10 mouse cellular contexts compared by ENCODE assay signal in the genomic region with DNA sequence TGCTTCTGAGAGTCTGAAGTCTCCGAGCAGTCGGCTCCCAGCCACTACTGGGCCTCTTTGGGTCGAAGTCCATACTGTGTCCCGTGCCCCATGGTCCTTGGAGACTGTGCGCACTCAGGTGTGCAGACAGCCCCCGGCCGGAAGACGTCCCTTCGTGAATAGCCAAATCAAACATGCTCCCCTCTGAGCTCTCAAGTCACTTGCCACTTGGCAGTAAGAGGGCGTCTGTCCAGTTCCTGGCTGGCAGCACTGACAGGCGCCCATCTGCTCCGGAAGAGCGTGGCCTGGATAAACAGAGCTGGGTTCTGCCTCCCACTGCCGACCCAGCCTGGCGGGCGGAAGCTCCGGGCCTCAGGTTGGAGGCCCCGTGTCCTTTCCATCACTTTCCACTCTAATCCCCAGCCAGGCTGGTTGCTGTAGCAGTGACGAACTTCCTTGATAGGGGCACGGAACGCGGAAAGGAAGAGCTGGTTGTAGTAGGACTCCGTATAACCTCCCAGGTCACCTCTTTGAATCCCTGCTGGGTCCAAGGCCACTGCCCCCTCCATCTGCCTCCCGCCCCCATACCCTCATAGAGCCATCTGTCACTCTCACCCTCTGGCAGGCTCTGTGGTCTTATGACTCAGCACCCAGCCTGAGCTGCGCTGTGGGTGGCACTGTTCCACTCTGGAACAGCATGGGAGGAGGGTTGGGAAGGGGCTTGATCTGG. TPM values are rescaled to one million over a fixed set of nuclear protein-coding genes. Genes with fewer than 3 reads are reported as not detected.
A peak's percentile ranks its signal among the peaks of the same experiment; 100 is the strongest.
DNase-seq lines count a peak whose midpoint lies in the region; ATAC-seq and TF ChIP-seq lines count a peak whose summit lies in the region.
"Had no signal": no experiment of that assay in that cellular context is flagged by ENCODE, and none has a peak within 500 bp of the region (broad histone marks: within the 10 kb centered on the region; RNA-seq: fewer than 3 reads in every experiment).

No protein-coding gene starts in this region.

- intact Hi-C loops in left cerebral cortex, postnatal 4 days (cut with DNase I), result no loop called here

- no peak overlapping the region for H3K4me2 ChIP-seq in hindbrain, embryonic 12.5 days (replicated peaks)
- no peak overlapping the region; the same call in none of the 2 replicates for H3K4me2 ChIP-seq in stomach, embryonic 15.5 days

- WGBS in hindbrain, embryonic 10.5 days, result 70% methylated on average over 25 of the region's 25 CpGs
- 69% methylated on average over 25 of the region's 25 CpGs for WGBS in hindbrain, embryonic 12.5 days
- 49% methylated on average over 25 of the region's 25 CpGs for WGBS in kidney, adult 2 months
- 62% methylated on average over 25 of the region's 25 CpGs for WGBS in stomach, embryonic 15.5 days

- H3K27me3 ChIP-seq in hindbrain, embryonic 10.5 days (ENCODE audit: insufficient read depth, poor library complexity, severe bottlenecking), result no peaks in the 10 kb centered on the region
- no peaks in the 10 kb centered on the region for H3K27me3 ChIP-seq in hindbrain, embryonic 12.5 days
- no peaks in the 10 kb centered on the region for H3K27me3 ChIP-seq in kidney, adult 2 months (replicated peaks; ENCODE audit: control insufficient read depth, insufficient read depth, low read length)
- H3K27me3 ChIP-seq in stomach, embryonic 15.5 days (replicated peaks), result no peaks in the 10 kb centered on the region

- DNase-seq in hindbrain, embryonic 10.5 days (ENCODE audit: low spot score), result peak; percentile 30
- peak; percentile 59 for DNase-seq in adrenal gland, postnatal 25 days
- peak; percentile 92 for DNase-seq in kidney, adult 2 months
- peak; percentile 88 for DNase-seq in left cerebral cortex, postnatal 4 days
- no peak for DNase-seq in embryo, embryonic 11 days

- no peaks in the 10 kb centered on the region for H3K9me3 ChIP-seq in hindbrain, embryonic 10.5 days
- no peaks in the 10 kb centered on the region for H3K9me3 ChIP-seq in hindbrain, embryonic 12.5 days (replicated peaks)
- no peaks in the 10 kb centered on the region for H3K9me3 ChIP-seq in stomach, embryonic 15.5 days
- H3K9me3 ChIP-seq: G1E had no signal

- no peak overlapping the region for H3K9ac ChIP-seq in hindbrain, embryonic 12.5 days
- H3K9ac ChIP-seq in stomach, embryonic 15.5 days, result no peak overlapping the region

- no peak for TF ChIP-seq POLR2A in kidney, adult 2 months (IDR thresholded peaks at IDR 0.05; ENCODE audit: low read depth, low read length)

- H3K36me3 ChIP-seq in hindbrain, embryonic 10.5 days, result no peaks in the 10 kb centered on the region
- H3K36me3 ChIP-seq in hindbrain, embryonic 12.5 days, result no peaks in the 10 kb centered on the region
- no peaks in the 10 kb centered on the region for H3K36me3 ChIP-seq in kidney, adult 2 months (ENCODE audit: control insufficient read depth, insufficient read depth, low read length)
- no peaks in the 10 kb centered on the region for H3K36me3 ChIP-seq in stomach, embryonic 15.5 days
- H3K36me3 ChIP-seq: G1E had no signal

- peak overlapping the region; percentile 51 for H3K27ac ChIP-seq in hindbrain, embryonic 10.5 days
- H3K27ac ChIP-seq in hindbrain, embryonic 12.5 days, result no peak overlapping the region
- no peak overlapping the region for H3K27ac ChIP-seq in kidney, adult 2 months (ENCODE audit: insufficient read depth, low read depth, low read length)
- peak overlapping the region; percentile 23; the same call in 1 of the 2 replicates for H3K27ac ChIP-seq in stomach, embryonic 15.5 days

- ATAC-seq in hindbrain, embryonic 12.5 days (ENCODE audit: low FRiP score), result no peak
- peak; percentile 65 for ATAC-seq in granulocyte monocyte progenitor cell, adult 5-6 weeks (replicated peaks; ENCODE audit: poor library complexity, severe bottlenecking)
- ATAC-seq in stomach, embryonic 15.5 days (ENCODE audit: insufficient read depth, low FRiP score, low read depth), result peak; percentile 71; the same call in 1 of the 2 replicates

- no peak for TF ChIP-seq CTCF in kidney, adult 2 months (conservative IDR thresholded peaks at IDR 0.05; ENCODE audit: insufficient read depth, insufficient read length, low read depth, low read length)

- H3K4me3 ChIP-seq in hindbrain, embryonic 10.5 days, result no peak overlapping the region
- no peak overlapping the region for H3K4me3 ChIP-seq in hindbrain, embryonic 12.5 days
- H3K4me3 ChIP-seq in kidney, adult 2 months (ENCODE audit: insufficient read depth, low read depth, low read length), result no peak overlapping the region
- no peak overlapping the region for H3K4me3 ChIP-seq in stomach, embryonic 15.5 days (replicated peaks)
- H3K4me3 ChIP-seq: erythroblast, embryonic 14.5 days had no signal

- peaks cover 27% of the 10 kb centered on the region for H3K4me1 ChIP-seq in hindbrain, embryonic 10.5 days (replicated peaks)
- H3K4me1 ChIP-seq in hindbrain, embryonic 12.5 days, result peaks cover 11% of the 10 kb centered on the region
- no peaks in the 10 kb centered on the region; the same call in 1 of the 2 replicates for H3K4me1 ChIP-seq in kidney, adult 2 months (ENCODE audit: control insufficient read depth, insufficient read depth, low read length)
- 0 out of 2 replicates have a peak, but pooled peaks cover 3% of the 10 kb centered on the region for H3K4me1 ChIP-seq in stomach, embryonic 15.5 days

RNA-seq across cellular contexts. Expression of a gene that starts 28.5 kb away (rescaled TPM):
- 3.8 and 4.7 TPM in 2 replicates for polyA plus RNA-seq in hindbrain, embryonic 10.5 days (2016; fragmentation: Nextera tagmentation; extraction: Ambion mirVana)
- polyA plus RNA-seq in hindbrain, embryonic 12.5 days (2016; fragmentation: Nextera tagmentation; extraction: Ambion mirVana), result 2.4 TPM in 2 replicates
- 6.0 and 11.3 TPM in 2 replicates for total RNA-seq in adrenal gland, postnatal 25 days (2021)
- 1.5 and 4.0 TPM in 2 replicates for total RNA-seq in granulocyte monocyte progenitor cell, adult 5-6 weeks (2014; fragmentation: Nextera tagmentation)
- 4.2 TPM in 2 replicates for total RNA-seq in granulocyte monocyte progenitor cell, adult 5-6 weeks (2017)
- 1.0 and 2.0 TPM in 2 replicates for polyA plus RNA-seq in kidney, adult 2 months (2012; rRNA removed)
- total RNA-seq in left cerebral cortex, postnatal 4 days (2021), result 1 to 10 TPM; 2.7 to 4.3 TPM
- polyA plus RNA-seq in stomach, embryonic 15.5 days (2015; fragmentation: Nextera tagmentation; extraction: Ambion mirVana), result 7.2 and 7.4 TPM in 2 replicates

Comparison
In these comparisons a context has a peak if more than half of its experiments do, and no peak if none do; other contexts are left out.
1. H3K27ac ChIP-seq: peak in hindbrain, embryonic 10.5 days (single experiment) and stomach, embryonic 15.5 days (single experiment); none in hindbrain, embryonic 12.5 days (single experiment) and kidney, adult 2 months (single experiment).